Mouse (Mus musculus) G1E (cell line): ENCODE measurements around the gene Ipo5. TPM values are rescaled to one million over a fixed set of nuclear protein-coding genes. Genes with fewer than 3 reads are reported as not detected.

ENCODE experiments used
- ATAC-seq: 2 replicates; pipeline ENCODE4 v1.8.0; 2016; ENCODE audit warnings: mild to moderate bottlenecking; ENCODE audit not compliant: insufficient number of reproducible peaks, poor library complexity, low FRiP score, severe bottlenecking; ENCODE audit errors: extremely low read depth
- DNase-seq: peaks from one replicate; pipeline ENCODE4 v3.0.0; 2012; ENCODE audit warnings: low spot score
- H3K27me3 ChIP-seq: 2 replicates; pipeline ENCODE4 v1.6.1; 2012; ENCODE audit warnings: mild to moderate bottlenecking, low read length, inconsistent platforms; ENCODE audit not compliant: insufficient read depth
- H3K36me3 ChIP-seq: replicated peaks from 2 replicates; pipeline ENCODE3; 2012; ENCODE audit warnings: mild to moderate bottlenecking, inconsistent platforms
- H3K4me1 ChIP-seq: 2 replicates; pipeline ENCODE4 v1.6.1; 2012; ENCODE audit warnings: low read depth, low read length, inconsistent platforms, mixed read lengths; ENCODE audit not compliant: insufficient read depth
- H3K4me3 ChIP-seq: 2 replicates; pipeline ENCODE4 v1.5.1; 2012; ENCODE audit warnings: low read depth, mild to moderate bottlenecking, inconsistent platforms, low read length, moderate library complexity, mixed read lengths
- H3K9me3 ChIP-seq: replicated peaks from 2 replicates; pipeline ENCODE4 v1.6.1; 2012; ENCODE audit warnings: inconsistent platforms
- CTCF ChIP-seq: IDR thresholded peaks from 2 replicates; pipeline ENCODE4 v1.5.1; 2012; ENCODE audit warnings: low read depth, low read length, inconsistent platforms, mixed read lengths
- GATA1 ChIP-seq: IDR thresholded peaks from 2 replicates; pipeline ENCODE4 v1.6.1; 2012; ENCODE audit warnings: borderline replicate concordance, low read length, inconsistent platforms, mixed read lengths
- GATA2 ChIP-seq: IDR thresholded peaks from 2 replicates; pipeline ENCODE4 v1.6.1; 2012; ENCODE audit warnings: low read depth, low read length, inconsistent platforms, borderline replicate concordance
- POLR2AphosphoS5 ChIP-seq: IDR thresholded peaks from 2 replicates; pipeline ENCODE4 v1.6.1; 2012; ENCODE audit warnings: low read depth, low read length, inconsistent platforms; ENCODE audit not compliant: insufficient replicate concordance
- TAL1 ChIP-seq: conservative IDR thresholded peaks from 2 replicates; pipeline ENCODE4 v1.6.1; 2012; ENCODE audit warnings: low read depth, low read length, inconsistent platforms, mixed read lengths
- polyA plus RNA-seq: library from polyadenylated mRNA; stranded (reverse); fragments of >175 nt; gene quantifications from 2 replicates; pipeline ENCODE4 v1.2.3, GENCODE M21; 2012
- total RNA-seq, 2 experiments: library from RNA; stranded (forward) in 1 of 2; stranded (reverse) in 1 of 2; fragments of 200-1000 nt in 1 of 2; fragments of >200 nt in 1 of 2; fragmentation: Nextera tagmentation in 1 of 2; gene quantifications; 2 replicates each; pipeline ENCODE4 v1.2.3; 2014 to 2017

Gene Ipo5
- total and polyA plus RNA-seq, 3 experiments, result 66.9 to 291 (median 276) TPM

- ATAC-seq (no peak), DNase-seq (peak; percentile 63)
- Histone ChIP-seq H3K27me3 (peaks cover 3% of the 10 kb centered on the region; the same call in 1 of the 2 replicates), H3K4me3 (peak overlapping the region; percentile 95), H3K36me3 (peaks cover 25% of the 10 kb centered on the region), H3K9me3 (no peaks in the 10 kb centered on the region), H3K4me1 (peaks cover 34% of the 10 kb centered on the region)
- TF ChIP-seq GATA2 (no peak), GATA1 (no peak), TAL1 (no peak), CTCF (no peak), POLR2AphosphoS5 (no peak)
Measured at GRCm38 (mm10) chr14:120911388-120911901, 421 bp downstream of the Ipo5 start.

- H3K9me3 ChIP-seq, result no peaks in the 10 kb centered on the region
- no peak for ATAC-seq
- no peak for DNase-seq
- peaks cover under 1% of the 10 kb centered on the region; the same call in 1 of the 2 replicates for H3K27me3 ChIP-seq
- peaks cover 32% of the 10 kb centered on the region for H3K36me3 ChIP-seq
- peak overlapping the region; percentile 95 for H3K4me3 ChIP-seq
- peaks cover 34% of the 10 kb centered on the region for H3K4me1 ChIP-seq
- TF ChIP-seq GATA1 (no peak), CTCF (no peak), GATA2 (no peak), TAL1 (no peak), POLR2AphosphoS5 (no peak)
Measured at GRCm38 (mm10) chr14:120912090-120912710, 1.2 kb downstream of the Ipo5 start.

GRCm38 (mm10) chr14:120912916-120913315, 1.9 kb downstream of the Ipo5 start:
- DNase-seq, result no peak
- Histone ChIP-seq H3K9me3 (no peaks in the 10 kb centered on the region), H3K36me3 (peaks cover 38% of the 10 kb centered on the region), H3K4me1 (peaks cover 34% of the 10 kb centered on the region), H3K27me3 (no peaks in the 10 kb centered on the region), H3K4me3 (peak overlapping the region; percentile 95)
- TF ChIP-seq TAL1 (no peak), POLR2AphosphoS5 (no peak), CTCF (no peak), GATA1 (no peak), GATA2 (no peak)
- ATAC-seq, result no peak

- Histone ChIP-seq H3K4me3 (no peak overlapping the region), H3K36me3 (peaks cover 99% of the 10 kb centered on the region), H3K4me1 (no peaks in the 10 kb centered on the region; the same call in 1 of the 2 replicates), H3K9me3 (no peaks in the 10 kb centered on the region), H3K27me3 (no peaks in the 10 kb centered on the region)
- ATAC-seq (no peak), DNase-seq (no peak)
- TF ChIP-seq POLR2AphosphoS5, result no peak
- no peak for TF ChIP-seq TAL1
- no peak for TF ChIP-seq CTCF
- TF ChIP-seq GATA2, result no peak
- no peak for TF ChIP-seq GATA1
Measured at GRCm38 (mm10) chr14:120921805-120922204, 10.8 kb downstream of the Ipo5 start.

GRCm38 (mm10) chr14:120924044-120924443, 13.0 kb downstream of the Ipo5 start:
- H3K27me3 ChIP-seq, result no peaks in the 10 kb centered on the region
- TF ChIP-seq CTCF, result no peak
- no peak for TF ChIP-seq POLR2AphosphoS5
- DNase-seq (no peak), ATAC-seq (no peak)
- H3K4me3 ChIP-seq, result no peak overlapping the region
- H3K9me3 ChIP-seq, result no peaks in the 10 kb centered on the region
- H3K4me1 ChIP-seq, result no peaks in the 10 kb centered on the region; the same call in 1 of the 2 replicates
- peaks cover 98% of the 10 kb centered on the region for H3K36me3 ChIP-seq

- peaks cover 98% of the 10 kb centered on the region for H3K36me3 ChIP-seq
- no peak overlapping the region for H3K4me3 ChIP-seq
- ATAC-seq, result no peak
- no peak for DNase-seq
- H3K9me3 ChIP-seq, result no peaks in the 10 kb centered on the region
- TF ChIP-seq TAL1, result no peak
- no peak for TF ChIP-seq GATA1
- TF ChIP-seq POLR2AphosphoS5, result no peak
- TF ChIP-seq GATA2, result no peak
- TF ChIP-seq CTCF, result no peak
- no peaks in the 10 kb centered on the region for H3K27me3 ChIP-seq
- H3K4me1 ChIP-seq, result no peaks in the 10 kb centered on the region; the same call in 1 of the 2 replicates
Measured at GRCm38 (mm10) chr14:120925731-120926585, 14.9 kb downstream of the Ipo5 start.
